Mouse (Mus musculus) ES-E14 (cell line): ENCODE data around the gene Apc2.

ENCODE experiments used
- CHD2 ChIP-seq: IDR thresholded peaks from 2 replicates; pipeline ENCODE4 v1.6.1; 2014; ENCODE audit warnings: mild to moderate bottlenecking, low read depth, low read length, inconsistent platforms
- ZC3H11A ChIP-seq: IDR thresholded peaks from 2 replicates; pipeline ENCODE4 v1.6.1; 2012; ENCODE audit warnings: low read depth, mild to moderate bottlenecking, inconsistent platforms, low read length, borderline replicate concordance

DNA sequence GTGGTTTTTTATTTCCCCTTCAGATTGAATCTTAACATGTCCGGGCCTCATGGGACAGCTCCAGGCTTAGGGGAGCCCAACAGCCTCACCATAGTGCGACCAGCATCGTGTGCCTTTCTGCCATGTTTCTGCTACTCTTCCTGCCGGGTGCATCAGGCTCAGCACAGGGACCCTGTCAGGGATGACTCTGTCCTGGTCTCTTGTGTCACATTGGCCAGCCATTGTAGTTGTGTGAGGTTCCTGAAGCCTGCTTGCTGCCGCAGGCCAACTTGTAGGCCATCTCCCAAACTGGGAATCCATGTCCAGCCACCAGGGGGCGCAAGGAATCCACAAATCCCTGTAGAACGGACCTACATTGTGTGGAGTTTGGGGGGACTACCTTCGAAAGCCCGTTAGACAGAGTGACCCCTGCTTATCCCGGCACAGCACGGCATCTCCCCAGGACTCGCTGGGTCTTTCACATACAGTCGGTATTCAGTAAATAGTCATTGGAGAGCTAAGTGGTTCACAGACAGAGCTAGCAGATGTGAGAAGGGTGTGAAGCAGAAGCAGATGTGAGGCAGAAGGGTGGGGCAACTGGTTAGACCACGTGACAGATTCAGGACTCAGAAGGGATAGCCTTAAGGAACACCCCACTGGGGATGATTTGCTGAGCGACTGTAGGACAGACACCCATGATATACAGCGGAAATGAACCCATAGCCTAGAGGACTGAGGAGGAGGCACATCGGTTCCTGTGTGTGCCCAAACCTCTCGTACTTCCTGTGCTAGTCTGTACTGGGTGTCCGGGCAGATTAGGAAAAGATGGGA is 44.4 kb downstream of the Apc2 start:
- TF ChIP-seq ZC3H11A (no peak), CHD2 (no peak)
